Mouse (Mus musculus) forebrain, embryonic 14.5 days (tissue): ENCODE data around the gene Tulp3. TPM values are rescaled to one million over a fixed set of nuclear protein-coding genes. Genes with fewer than 3 reads are reported as not detected.

ENCODE experiments used
- ATAC-seq: fragments of 200-750 bp; cut with Nextera tagmentation; 2 replicates; pipeline ENCODE4 v1.8.0; 2017; ENCODE audit warnings: mild to moderate bottlenecking, moderate library complexity
- DNase-seq: peaks from one replicate; pipeline ENCODE4 v3.0.0-alpha.2; 2015; ENCODE audit warnings: low spot score
- H3K27ac ChIP-seq: fragments of 300-500 bp; sonication (generic); 2 replicates; pipeline ENCODE4 v1.5.1; 2014; ENCODE audit warnings: low read depth, mild to moderate bottlenecking, control low read depth, low read length, moderate library complexity
- H3K27me3 ChIP-seq: fragments of 300-500 bp; sonication (generic); replicated peaks from 2 replicates; pipeline ENCODE4 v1.6.1; 2014; ENCODE audit warnings: low read length, control low read depth, mixed read lengths; ENCODE audit not compliant: control insufficient read depth, insufficient read depth
- H3K36me3 ChIP-seq: fragments of 300-500 bp; sonication (generic); 2 replicates; pipeline ENCODE4 v1.6.1; 2014; ENCODE audit warnings: low read length, control low read depth; ENCODE audit not compliant: control insufficient read depth, insufficient read depth
- H3K4me1 ChIP-seq: fragments of 300-500 bp; sonication (generic); 2 replicates; pipeline ENCODE4 v1.6.1; 2014; ENCODE audit warnings: antibody characterized with exemption, low read length, control low read depth; ENCODE audit not compliant: control insufficient read depth, insufficient read depth
- H3K4me2 ChIP-seq: fragments of 300-500 bp; sonication (generic); 2 replicates; pipeline ENCODE4 v1.6.1; 2014; ENCODE audit warnings: mild to moderate bottlenecking, control low read depth, low read length
- H3K4me3 ChIP-seq: fragments of 300-500 bp; sonication (generic); 2 replicates; pipeline ENCODE4 v1.5.1; 2014; ENCODE audit warnings: low read depth, low read length, control low read depth
- H3K9ac ChIP-seq: fragments of 300-500 bp; sonication (generic); 2 replicates; pipeline ENCODE4 v1.6.1; 2014; ENCODE audit warnings: mild to moderate bottlenecking, low read length, control low read depth, moderate library complexity
- H3K9me3 ChIP-seq: fragments of 300-500 bp; sonication (generic); replicated peaks from 2 replicates; pipeline ENCODE4 v1.6.1; 2016; ENCODE audit warnings: low read length, control low read depth, mixed read lengths; ENCODE audit not compliant: control insufficient read depth
- WGBS: fragments of 180-500 bp; shearing (Covaris S2); extraction: QIAGEN DNeasy Blood & Tissue Kit; methylation state at CpG from one replicate; pipeline ENCODE4 v1.1.7; 2014; 5-methylcytosine and 5-hydroxymethylcytosine counted together
- polyA plus RNA-seq: library from polyadenylated mRNA; unstranded; fragments of >200 nt; fragmentation: Nextera tagmentation; extraction: Ambion mirVana; gene quantifications from 2 replicates; pipeline ENCODE4 v1.2.1, GENCODE M21; 2014

Gene Tulp3
- polyA plus RNA-seq = 10.4 and 11.5 TPM in 2 replicates

- Histone ChIP-seq H3K4me1 (peaks cover 18% of the 10 kb centered on the region), H3K4me2 (peak within 1 kb of the TSS; percentile 59), H3K4me3 (peak within 1 kb of the TSS; percentile 71), H3K36me3 (peaks cover 25% of the 10 kb centered on the region), H3K27ac (peak within 1 kb of the TSS; percentile 90), H3K27me3 (no peaks in the 10 kb centered on the region), H3K9ac (peak within 1 kb of the TSS; percentile 84), H3K9me3 (no peaks in the 10 kb centered on the region)
- WGBS = under 1% methylated on average over 40 of the region's 42 CpGs
- DNase-seq = peak; percentile 98
- ATAC-seq = peak; percentile 99
Measured at GRCm38 (mm10) chr6:128355726-128356416, at the start of gene Tulp3. Tulp3 (minus strand) TSS chr6:128355851.

GRCm38 (mm10) chr6:128404708-128405107 is 49.1 kb upstream of the Tulp3 start:
- no peak overlapping the region for H3K9ac ChIP-seq
- H3K9me3 ChIP-seq = no peaks in the 10 kb centered on the region
- 57% methylated on average over 5 of the region's 5 CpGs for WGBS

GRCm38 (mm10) chr6:128399421-128400185 is 44.0 kb upstream of the Tulp3 start:
- no peaks in the 10 kb centered on the region for H3K36me3 ChIP-seq
- no peaks in the 10 kb centered on the region for H3K4me1 ChIP-seq
- peak overlapping the region; percentile 42 for H3K4me2 ChIP-seq
- no peaks in the 10 kb centered on the region for H3K27me3 ChIP-seq
- WGBS = 45% methylated on average over 21 of the region's 21 CpGs
- no peaks in the 10 kb centered on the region for H3K9me3 ChIP-seq
- peak overlapping the region; percentile 50 for H3K9ac ChIP-seq
- DNase-seq (peak; percentile 53), ATAC-seq (peak; percentile 84)
- peak overlapping the region; percentile 48 for H3K27ac ChIP-seq
- peak overlapping the region; percentile 1; the same call in 1 of the 2 replicates for H3K4me3 ChIP-seq

More at GRCm38 (mm10) chr6:128404708-128405107, 49.1 kb upstream of the Tulp3 start:
- ATAC-seq (no peak), DNase-seq (peak; percentile 11)
- no peak overlapping the region for H3K27ac ChIP-seq
- no peaks in the 10 kb centered on the region for H3K4me1 ChIP-seq
- H3K4me3 ChIP-seq = no peak overlapping the region
- H3K4me2 ChIP-seq = no peak overlapping the region
- no peaks in the 10 kb centered on the region for H3K27me3 ChIP-seq
- peaks cover 34% of the 10 kb centered on the region for H3K36me3 ChIP-seq

- no peaks in the 10 kb centered on the region for H3K4me1 ChIP-seq
- no peaks in the 10 kb centered on the region for H3K36me3 ChIP-seq
- H3K9me3 ChIP-seq = no peaks in the 10 kb centered on the region
- 78% methylated on average over 3 of the region's 3 CpGs for WGBS
- H3K9ac ChIP-seq = peak within 1 kb of the TSS; percentile 50
- H3K4me3 ChIP-seq = peak within 1 kb of the TSS; percentile 1; the same call in 1 of the 2 replicates
- no peak for DNase-seq
- H3K27ac ChIP-seq = peak within 1 kb of the TSS; percentile 48
- H3K4me2 ChIP-seq = peak within 1 kb of the TSS; percentile 42
- H3K27me3 ChIP-seq = no peaks in the 10 kb centered on the region
- ATAC-seq = no peak
Measured at GRCm38 (mm10) chr6:128398996-128399395, 43.3 kb upstream of the Tulp3 start, which contains the start of gene Nrip2. Nrip2 (plus strand) TSS chr6:128399296.

- Histone ChIP-seq H3K27ac (no peak overlapping the region), H3K36me3 (no peaks in the 10 kb centered on the region), H3K4me3 (no peak overlapping the region), H3K9me3 (no peaks in the 10 kb centered on the region), H3K4me2 (no peak overlapping the region), H3K27me3 (no peaks in the 10 kb centered on the region), H3K4me1 (no peaks in the 10 kb centered on the region), H3K9ac (no peak overlapping the region)
- WGBS = 84% methylated on average over 7 of the region's 7 CpGs
- ATAC-seq = no peak
- no peak for DNase-seq
Measured at GRCm38 (mm10) chr6:128397574-128398261, 42.1 kb upstream of the Tulp3 start.

- 74% methylated on average over 1 of the region's 1 CpGs for WGBS
- H3K4me2 ChIP-seq = no peak overlapping the region
Measured at GRCm38 (mm10) chr6:128390683-128391082, 35.0 kb upstream of the Tulp3 start.

GRCm38 (mm10) chr6:128389185-128389584 is 33.5 kb upstream of the Tulp3 start:
- Histone ChIP-seq H3K36me3 (no peaks in the 10 kb centered on the region), H3K9ac (no peak overlapping the region), H3K4me1 (no peaks in the 10 kb centered on the region), H3K27me3 (no peaks in the 10 kb centered on the region), H3K4me3 (no peak overlapping the region), H3K4me2 (no peak overlapping the region), H3K27ac (no peak overlapping the region), H3K9me3 (no peaks in the 10 kb centered on the region)
- WGBS = 100% methylated on average over 1 of the region's 1 CpGs
- DNase-seq = no peak
- no peak for ATAC-seq

More at GRCm38 (mm10) chr6:128390683-128391082, 35.0 kb upstream of the Tulp3 start:
- Histone ChIP-seq H3K4me3 (no peak overlapping the region), H3K36me3 (no peaks in the 10 kb centered on the region), H3K9me3 (no peaks in the 10 kb centered on the region), H3K4me1 (no peaks in the 10 kb centered on the region), H3K27ac (no peak overlapping the region), H3K9ac (no peak overlapping the region), H3K27me3 (no peaks in the 10 kb centered on the region)
- ATAC-seq (no peak), DNase-seq (no peak)

- DNase-seq (no peak), ATAC-seq (no peak)
- H3K4me1 ChIP-seq = no peaks in the 10 kb centered on the region
- no peak overlapping the region for H3K4me2 ChIP-seq
- no peaks in the 10 kb centered on the region for H3K27me3 ChIP-seq
- no peak overlapping the region for H3K9ac ChIP-seq
- H3K36me3 ChIP-seq = no peaks in the 10 kb centered on the region
- H3K27ac ChIP-seq = no peak overlapping the region
- H3K4me3 ChIP-seq = no peak overlapping the region
- 85% methylated on average over 1 of the region's 1 CpGs for WGBS
- H3K9me3 ChIP-seq = no peaks in the 10 kb centered on the region
Measured at GRCm38 (mm10) chr6:128385026-128385425, 29.4 kb upstream of the Tulp3 start.
